Mouse (Mus musculus): ENCODE data around the gene Esp15.
"Not testable (repeated sequence)": the region's sequence is repeated elsewhere in the genome, so short reads cannot be mapped to it uniquely, and the experiment has no call there.

The Esp15 gene

DNA sequence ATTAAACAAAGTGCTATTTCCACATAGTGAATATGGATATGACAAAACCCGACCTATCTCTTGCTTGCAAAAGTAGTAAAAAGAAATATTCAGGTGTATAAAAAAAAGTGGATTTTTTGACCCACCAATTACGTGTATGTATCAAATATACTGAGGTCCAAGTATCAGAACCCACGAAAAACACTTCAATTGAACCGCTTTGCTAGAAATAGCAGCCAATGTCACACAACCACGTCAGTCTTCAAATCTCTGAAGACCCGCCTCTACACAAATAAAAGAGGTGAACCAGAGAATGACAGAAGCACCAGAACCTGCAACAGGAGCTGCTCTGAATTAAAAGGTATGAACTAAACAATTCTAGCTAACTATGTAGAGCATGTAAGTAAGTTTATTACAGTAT, at the start of gene Esp15:
Gene Esp15 (plus strand): TSS at position 301 of the 400 bp plus-strand sequence.
- DNase-seq = not testable (repeated sequence)

DNA sequence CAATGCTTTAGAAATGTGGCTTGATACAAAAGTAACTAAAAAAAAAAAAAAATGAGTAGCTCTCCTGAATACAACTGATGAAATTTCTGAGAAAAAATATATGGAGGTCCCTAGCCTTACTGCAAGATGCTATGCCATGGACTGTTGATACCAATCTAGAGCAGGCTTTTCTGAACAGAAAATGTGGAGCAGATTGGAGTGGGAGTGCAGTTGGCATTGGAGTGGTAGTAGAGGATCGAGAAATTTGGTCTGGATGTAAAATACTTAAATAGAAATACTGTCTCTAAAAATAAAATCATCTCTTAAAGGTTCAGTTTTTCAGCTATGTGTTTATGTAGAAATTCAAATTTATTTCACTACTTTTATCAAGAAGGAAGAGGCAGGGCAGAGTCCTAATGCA, 49.2 kb upstream of the Esp15 start:
- DNase-seq = no peak
